Mouse (Mus musculus) left cerebral cortex, adult 8-10 months (tissue): ENCODE results near the gene AL732309.1. TPM values are rescaled to one million over a fixed set of nuclear protein-coding genes. Genes with fewer than 3 reads are reported as not detected.

Source experiments
- DNase-seq, 2 experiments: peaks; one replicate each; pipeline ENCODE4 v3.0.0; 2022; ENCODE audit warnings: low spot score in 2 of 2
- total RNA-seq, 4 experiments: library from RNA; stranded (reverse); gene quantifications; 2 replicates each; pipeline ENCODE4 v1.2.4; 2022

AL732309.1 gene
- total RNA-seq, 4 experiments from 2014 or later, result 0.67 to 4.2 (median 3.4) TPM

GRCm38 (mm10) chr2:25217666-25218065, 29.0 kb downstream of the AL732309.1 start:
- DNase-seq, result no peak

GRCm38 (mm10) chr2:25214444-25214843, 32.2 kb downstream of the AL732309.1 start, which contains the start of gene Stpg3:
Stpg3 (minus strand) TSS chr2:25214637.
- DNase-seq, result no peak

- no peak for DNase-seq
Measured at GRCm38 (mm10) chr2:25213266-25213865, 33.3 kb downstream of the AL732309.1 start.

GRCm38 (mm10) chr2:25211121-25211670, 35.5 kb downstream of the AL732309.1 start, which contains the start of gene Nelfb:
Nelfb (minus strand) TSS chr2:25211489.
- peak; percentile 71 to 78 for DNase-seq

GRCm38 (mm10) chr2:25210686-25211085, 36.0 kb downstream of the AL732309.1 start:
- DNase-seq, result no peak

- no peak for DNase-seq
Measured at GRCm38 (mm10) chr2:25207593-25207992, 39.1 kb downstream of the AL732309.1 start.

GRCm38 (mm10) chr2:25203631-25204214, 42.9 kb downstream of the AL732309.1 start:
- no peak for DNase-seq

GRCm38 (mm10) chr2:25200631-25201030, 46.0 kb downstream of the AL732309.1 start:
- no peak for DNase-seq

GRCm38 (mm10) chr2:25197946-25198345, 48.7 kb downstream of the AL732309.1 start:
- DNase-seq, result no peak

GRCm38 (mm10) chr2:25197191-25197590, 49.5 kb downstream of the AL732309.1 start:
- no peak for DNase-seq

- DNase-seq, result no peak
Measured at GRCm38 (mm10) chr2:25196172-25196954, 50.3 kb downstream of the AL732309.1 start, which contains the start of gene Tor4a. Tor4a (minus strand) TSS chr2:25196886.

- DNase-seq, result no peak
Measured at GRCm38 (mm10) chr2:25195211-25196156, 51.2 kb downstream of the AL732309.1 start.

Other genes with a start within 250 kb of the AL732309.1 start
- 100 to 1,000 TPM; 404 to 462 (median 421) TPM for gene Nsmf, start 192.5 kb downstream of the AL732309.1 start, total RNA-seq
- not detected for gene Entpd8, start 166.6 kb downstream of the AL732309.1 start, total RNA-seq
- gene Noxa1, start 151.7 kb downstream of the AL732309.1 start, total RNA-seq, result not detected
- gene Nrarp, start 66.1 kb downstream of the AL732309.1 start, total RNA-seq, result 10 to 100 TPM; 20.5 to 27.9 (median 23.4) TPM
- 1 to 10 TPM; 2.2 to 3.4 (median 2.5) TPM for gene Tor4a, start 50.0 kb downstream of the AL732309.1 start, total RNA-seq
- gene Nelfb, start 35.4 kb downstream of the AL732309.1 start, total RNA-seq, result 10 to 100 TPM; 58.4 to 64.2 (median 59.4) TPM
- under 1 TPM in 3 of 4 experiments, not detected in 1; 0.23 to 0.82 (median 0.30) TPM for gene Stpg3, start 32.2 kb downstream of the AL732309.1 start, total RNA-seq
- gene Fam166a, start 28.1 kb downstream of the AL732309.1 start, total RNA-seq, result 1 to 10 TPM in 1 of 4 experiments, not detected in 3; 1.4 TPM
- gene Tubb4b, start 22.2 kb downstream of the AL732309.1 start, total RNA-seq, result 100 to 1,000 TPM; 332 to 365 (median 345) TPM
- gene Slc34a3, start 12.5 kb downstream of the AL732309.1 start, total RNA-seq, result not detected
- not detected for gene Rnf224, start 10.1 kb downstream of the AL732309.1 start, total RNA-seq
- gene Rnf208, start 4.6 kb downstream of the AL732309.1 start, total RNA-seq, result 100 to 1,000 TPM; 263 to 288 (median 266) TPM
- not detected for gene Cysrt1, start 4.4 kb downstream of the AL732309.1 start, total RNA-seq
- gene Tmem203, start 8.6 kb upstream of the AL732309.1 start, total RNA-seq, result 10 to 100 TPM; 31.7 to 38.3 (median 36.3) TPM
- 10 to 100 TPM; 26.5 to 30.6 (median 28.6) TPM for gene Tprn, start 15.8 kb upstream of the AL732309.1 start, total RNA-seq
- gene Ssna1, start 25.6 kb upstream of the AL732309.1 start, total RNA-seq, result 10 to 100 TPM; 57.5 to 67.8 (median 62.1) TPM
- gene Anapc2, start 25.6 kb upstream of the AL732309.1 start, total RNA-seq, result 100 to 1,000 TPM in 2 of 4 experiments, 10 to 100 TPM in 2; 88.6 to 111 (median 96.9) TPM
- gene Tmem210, start 41.3 kb upstream of the AL732309.1 start, total RNA-seq, result not detected
- not detected for gene Lrrc26, start 43.1 kb upstream of the AL732309.1 start, total RNA-seq
- gene Grin1, start 72.3 kb upstream of the AL732309.1 start, total RNA-seq, result 100 to 1,000 TPM; 390 to 399 (median 395) TPM
- 10 to 100 TPM; 57.3 to 64.7 (median 61.0) TPM for gene Man1b1, start 85.5 kb upstream of the AL732309.1 start, total RNA-seq
- gene Dpp7, start 109.5 kb upstream of the AL732309.1 start, total RNA-seq, result 10 to 100 TPM; 35.1 to 50.7 (median 37.9) TPM
- gene Uap1l1, start 118.8 kb upstream of the AL732309.1 start, total RNA-seq, result 10 to 100 TPM; 20.9 to 31.0 (median 25.8) TPM
- 1 to 10 TPM; 1.7 to 3.8 (median 2.3) TPM for gene Sapcd2, start 125.5 kb upstream of the AL732309.1 start, total RNA-seq
- gene Entpd2, start 149.0 kb upstream of the AL732309.1 start, total RNA-seq, result 10 to 100 TPM; 13.1 to 17.5 (median 16.2) TPM
- 100 to 1,000 TPM; 307 to 332 (median 316) TPM for gene Npdc1, start 152.5 kb upstream of the AL732309.1 start, total RNA-seq
- gene Fut7, start 176.4 kb upstream of the AL732309.1 start, total RNA-seq, result under 1 TPM in 2 of 4 experiments, not detected in 2; 0.40 to 0.84 TPM
- 100 to 1,000 TPM; 176 to 185 (median 183) TPM for gene Abca2, start 181.8 kb upstream of the AL732309.1 start, total RNA-seq
- gene Clic3, start 210.0 kb upstream of the AL732309.1 start, total RNA-seq, result 1 to 10 TPM in 2 of 4 experiments, not detected in 2; 1.2 to 1.6 TPM
- gene Paxx, start 214.2 kb upstream of the AL732309.1 start, total RNA-seq, result 10 to 100 TPM; 67.2 to 88.0 (median 78.1) TPM
- gene Ptgds, start 223.2 kb upstream of the AL732309.1 start, total RNA-seq, result 1,000 to 10,000 TPM; 1,862 to 2,386 (median 2,226) TPM
- gene Lcn12, start 247.0 kb upstream of the AL732309.1 start, total RNA-seq, result not detected